Mouse (Mus musculus): ENCODE results near the gene Serpina3n.

DNA sequence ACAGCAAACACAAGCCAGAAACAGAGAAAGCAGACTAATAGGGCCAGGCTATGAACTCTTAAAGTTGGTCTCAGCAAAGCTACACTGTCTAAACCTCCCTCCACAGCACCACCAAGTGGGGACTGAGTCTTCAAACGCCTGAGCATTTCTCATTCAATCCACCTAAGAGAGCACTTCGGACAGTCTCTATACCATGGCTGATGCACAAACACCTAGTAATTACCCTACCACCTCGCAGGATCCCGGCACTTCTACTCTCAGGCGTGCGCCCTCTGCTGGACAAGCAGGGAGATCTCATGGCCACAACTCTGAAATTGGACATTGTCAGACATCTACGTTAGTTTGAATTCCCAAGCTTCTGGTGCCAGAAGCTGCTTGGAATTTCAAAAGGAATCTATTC, 20.4 kb downstream of the Serpina3n start:
- TF ChIP-seq CTCF (IDR thresholded peaks at IDR 0.05; ENCODE audit: low read depth), result peak; percentile 69
- no peak for TF ChIP-seq EP300 (IDR thresholded peaks at IDR 0.05; ENCODE audit: low read depth)
